Mouse (Mus musculus) large intestine, adult 2 months (tissue): ENCODE measurements at regions not wholly inside any gene's neighbourhood (a gene's known extent, or its start where the extent isn't known, plus 50 kb on each side); places are given as distances from the start of the nearest gene placed in this dataset.

Source experiments
- DNase-seq: peaks from one replicate; pipeline ENCODE4 v3.0.0-alpha.2; 2012; ENCODE audit warnings: low read depth, low spot score
- WGBS: fragments of 180-500 bp; shearing (Covaris S2); methylation state at CpG from one replicate; pipeline ENCODE4 v1.1.7; 2018; 5-methylcytosine and 5-hydroxymethylcytosine counted together

DNA sequence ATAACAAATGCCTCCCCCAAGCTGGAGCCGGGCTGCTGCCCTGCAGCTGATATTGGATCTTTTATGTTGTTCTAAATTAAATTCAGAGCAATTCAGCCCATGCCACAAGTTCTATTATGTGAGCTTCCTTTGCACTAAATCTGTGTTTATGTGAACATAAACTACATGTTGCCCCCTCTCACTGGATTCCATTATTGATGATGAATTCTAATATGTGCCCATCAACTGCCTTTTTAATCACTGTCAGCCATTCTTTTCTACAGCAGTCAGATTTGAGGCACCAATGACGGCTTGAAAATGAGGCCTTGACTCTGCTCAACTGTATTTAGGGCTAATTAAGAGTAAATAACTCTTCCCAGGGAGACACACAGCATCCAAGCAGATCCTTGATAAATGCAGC, 172.1 kb upstream of the Serpine2 start:
- DNase-seq: no peak
- 78% methylated on average over 2 of the region's 2 CpGs for WGBS

DNA sequence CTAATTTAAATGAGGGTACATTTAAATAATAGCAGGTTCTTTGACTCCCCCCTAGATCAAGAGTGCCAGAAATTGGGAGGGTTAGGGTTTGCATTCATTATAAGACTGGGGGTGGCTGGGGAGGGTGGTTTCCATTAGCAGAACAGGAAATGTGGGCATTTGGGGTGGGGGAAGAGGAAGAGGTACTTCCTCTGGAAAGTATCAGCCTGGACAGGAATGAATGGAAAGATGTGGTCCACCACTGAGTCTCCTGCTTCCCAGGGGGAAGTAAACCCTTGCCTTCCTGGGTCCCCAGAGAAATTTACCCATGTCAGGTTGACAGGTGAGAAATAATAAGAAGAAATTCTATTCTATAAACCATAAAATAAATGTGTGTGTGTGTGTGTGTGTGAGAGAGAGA, 171.5 kb upstream of the Serpine2 start:
- DNase-seq: no peak

- WGBS: 42% methylated on average over 1 of the region's 1 CpGs
- DNase-seq: no peak
Observed at GRCm38 (mm10) chr1:80030635-80031034, 169.7 kb upstream of the Serpine2 start.

DNA sequence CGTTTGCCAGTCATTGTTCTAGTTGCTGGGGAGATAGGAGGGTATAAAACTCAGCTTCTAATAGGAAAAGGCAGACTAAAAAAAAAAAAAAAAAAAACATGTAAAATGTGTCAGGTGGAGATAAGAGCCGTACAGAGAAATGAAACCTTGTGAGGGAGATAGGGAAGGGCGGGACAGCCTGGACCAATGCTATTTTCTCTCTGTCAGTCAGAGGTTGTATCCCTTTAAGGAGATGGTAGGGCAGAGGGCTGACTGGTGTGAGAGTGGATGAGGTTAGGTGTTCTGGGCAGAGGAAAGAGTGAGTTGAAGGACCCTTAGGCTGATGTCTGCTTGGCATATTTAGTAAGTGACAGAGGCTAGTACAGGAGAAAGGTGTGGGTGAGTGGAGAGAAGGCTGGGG, 169.2 kb upstream of the Serpine2 start:
- DNase-seq: no peak
- WGBS: 61% methylated on average over 3 of the region's 3 CpGs

DNA sequence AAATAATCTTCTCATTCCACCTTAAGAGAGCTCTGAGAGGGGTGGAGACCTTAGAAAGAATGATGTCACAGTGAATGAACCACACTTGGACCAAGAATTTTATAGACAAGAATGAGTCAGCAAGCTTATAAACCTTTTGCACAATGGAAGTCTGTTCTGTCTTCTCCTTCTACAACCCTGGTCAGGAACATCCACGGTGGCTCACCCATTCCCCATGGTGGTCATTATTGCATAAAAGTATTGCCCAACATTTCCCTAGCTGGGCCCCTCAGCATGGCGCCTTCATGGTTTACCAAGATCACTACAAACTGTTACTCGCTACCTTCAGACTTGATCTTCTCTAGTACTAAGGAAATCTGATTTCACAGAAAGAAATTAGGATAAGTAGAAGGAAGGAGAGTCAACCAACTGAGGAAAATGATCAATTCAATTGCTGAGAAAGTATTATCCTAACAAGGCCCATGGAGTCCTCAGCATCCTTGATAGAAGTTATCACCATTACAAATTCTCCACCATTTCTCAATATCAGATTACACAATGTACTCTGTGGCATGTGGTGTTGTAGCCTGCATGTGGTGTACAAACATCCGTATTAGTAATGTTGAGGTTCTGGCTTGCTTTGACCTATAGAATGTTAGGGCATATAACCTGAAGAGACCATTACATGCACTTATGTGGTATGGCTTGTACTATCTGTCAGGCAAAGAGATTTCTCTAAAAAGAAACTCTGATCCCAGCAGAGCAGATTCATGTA, 165.1 kb upstream of the Serpine2 start:
- 54% methylated on average over 4 of the region's 4 CpGs for WGBS

DNA sequence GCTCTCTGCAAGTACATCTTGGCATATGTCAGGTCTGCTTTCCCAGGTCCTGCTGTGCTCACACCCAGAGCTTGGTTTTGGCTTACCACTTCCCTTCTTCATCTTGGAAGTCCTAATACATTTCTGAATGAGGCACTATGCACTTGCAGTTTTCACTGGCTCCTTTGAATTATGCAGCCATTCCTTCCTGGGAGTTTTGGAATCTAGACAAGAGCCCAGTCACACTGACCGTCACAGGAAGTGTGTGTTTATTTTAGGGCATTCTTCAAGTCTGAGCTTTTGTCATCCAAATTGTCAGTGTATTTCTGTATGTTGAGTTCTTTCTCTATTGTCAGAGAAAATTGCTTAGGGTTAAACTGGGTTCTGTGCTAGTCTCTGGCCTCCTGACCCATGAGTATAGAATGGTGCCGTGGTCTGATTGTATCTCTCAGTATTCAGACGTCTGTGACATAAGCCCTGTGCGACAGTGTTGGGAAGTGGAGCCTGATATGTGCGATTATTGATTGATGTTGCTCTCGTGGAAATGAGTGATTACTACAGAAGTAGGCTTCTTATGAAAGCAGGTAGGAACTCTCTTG, 162.6 kb upstream of the Serpine2 start:
- DNase-seq: no peak

More for the DNA sequence above, 165.1 kb upstream of the Serpine2 start:
- DNase-seq: peak; percentile 31

GRCm38 (mm10) chr1:80021866-80022265, 160.9 kb upstream of the Serpine2 start:
- 37% methylated on average over 3 of the region's 3 CpGs for WGBS
- no peak for DNase-seq

More for the DNA sequence above, 162.6 kb upstream of the Serpine2 start:
- 70% methylated on average over 6 of the region's 6 CpGs for WGBS

DNA sequence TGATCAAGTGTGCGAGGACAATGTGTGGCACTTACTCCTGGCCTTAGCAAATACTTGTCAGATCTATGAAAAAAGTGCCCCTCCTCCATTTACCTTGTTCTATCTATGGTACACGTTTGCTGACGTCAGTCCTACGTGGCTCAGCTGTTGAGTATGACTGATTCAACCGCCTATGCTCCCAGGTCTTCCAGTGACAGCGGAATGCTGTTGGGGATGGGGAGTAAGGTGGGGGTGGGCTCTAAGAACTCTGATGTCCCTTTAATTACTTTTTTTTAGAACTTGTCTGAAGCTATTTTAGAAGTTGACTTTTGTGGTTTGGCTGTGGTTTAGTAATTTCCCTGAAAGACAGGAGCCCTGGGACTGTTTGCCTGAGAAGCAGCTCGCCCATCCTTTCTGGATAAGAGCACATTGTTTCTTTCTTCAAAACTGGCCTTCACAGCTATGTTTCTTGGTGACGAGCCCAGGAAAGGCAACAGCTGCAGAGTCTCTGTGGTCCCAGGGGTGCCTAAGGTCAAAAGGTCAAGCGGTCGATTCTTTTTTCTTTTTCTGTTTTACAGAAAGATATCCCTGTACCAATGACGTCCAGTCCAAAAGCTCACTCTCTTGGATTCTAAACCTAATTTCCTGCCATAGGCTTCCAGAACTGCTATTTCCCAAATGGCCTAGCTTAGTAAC, 157.5 kb upstream of the Serpine2 start:
- 72% methylated on average over 11 of the region's 11 CpGs for WGBS
- DNase-seq: no peak

DNA sequence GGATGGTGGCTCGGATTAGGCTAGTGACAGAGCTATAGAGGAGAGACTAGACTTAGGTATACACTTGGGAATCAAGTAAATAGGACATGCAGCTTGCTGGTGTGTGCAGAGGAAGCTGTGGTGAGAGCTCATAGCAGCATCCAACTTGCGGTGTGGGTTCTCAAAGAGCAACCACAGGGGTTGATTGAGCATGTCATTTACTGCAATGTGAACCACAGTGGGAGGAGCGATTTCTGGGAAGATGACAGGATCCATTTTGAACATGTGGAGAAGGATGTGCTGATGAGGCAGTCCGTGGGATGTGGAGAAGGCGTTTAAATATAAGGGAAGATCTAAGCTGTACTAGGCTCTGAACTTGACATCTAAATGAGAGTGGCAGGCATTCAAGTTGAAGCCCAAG, 154.5 kb upstream of the Serpine2 start:
- DNase-seq: no peak
- 87% methylated on average over 5 of the region's 5 CpGs for WGBS

DNA sequence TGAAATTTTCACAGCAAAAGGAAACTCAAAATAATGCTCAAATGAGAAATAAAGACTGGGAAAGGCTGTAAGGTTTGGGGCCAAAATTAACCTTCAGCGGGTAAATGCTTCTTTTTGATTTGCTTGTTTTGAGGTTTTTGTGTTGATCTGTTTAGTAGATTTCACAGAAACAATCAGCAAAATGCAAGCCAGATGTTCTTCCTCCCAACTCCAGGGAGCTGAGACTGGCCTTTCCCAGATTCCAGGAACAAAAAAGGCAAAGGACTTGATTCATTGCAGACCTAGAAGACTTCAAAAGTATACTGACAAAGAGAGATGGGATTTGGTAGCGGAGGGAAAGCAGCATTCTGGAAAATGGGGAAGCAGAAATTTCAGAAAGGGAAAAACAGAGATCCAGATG, 153.6 kb upstream of the Serpine2 start:
- WGBS: 85% methylated on average over 2 of the region's 2 CpGs
- no peak for DNase-seq

DNA sequence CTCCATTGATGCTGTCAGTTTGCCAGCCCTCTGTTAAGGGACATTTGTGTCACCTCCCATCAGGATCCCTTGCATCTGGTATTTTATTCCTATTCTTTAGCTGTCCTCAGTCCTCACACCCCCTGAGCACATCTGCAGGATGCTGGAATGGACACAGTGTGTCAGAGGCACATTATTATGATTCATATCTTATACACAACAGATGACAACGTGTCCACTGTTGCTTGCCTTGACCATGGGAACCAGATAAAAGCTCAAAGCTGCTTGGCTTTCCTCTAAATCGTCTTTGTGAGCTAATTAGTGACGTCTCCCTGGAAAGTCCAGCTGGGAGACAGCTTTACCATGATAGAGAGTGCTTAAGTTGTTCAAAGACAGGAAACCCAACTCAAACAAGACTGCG, 149.7 kb upstream of the Serpine2 start:
- no peak for DNase-seq
- WGBS: 64% methylated on average over 4 of the region's 4 CpGs

DNA sequence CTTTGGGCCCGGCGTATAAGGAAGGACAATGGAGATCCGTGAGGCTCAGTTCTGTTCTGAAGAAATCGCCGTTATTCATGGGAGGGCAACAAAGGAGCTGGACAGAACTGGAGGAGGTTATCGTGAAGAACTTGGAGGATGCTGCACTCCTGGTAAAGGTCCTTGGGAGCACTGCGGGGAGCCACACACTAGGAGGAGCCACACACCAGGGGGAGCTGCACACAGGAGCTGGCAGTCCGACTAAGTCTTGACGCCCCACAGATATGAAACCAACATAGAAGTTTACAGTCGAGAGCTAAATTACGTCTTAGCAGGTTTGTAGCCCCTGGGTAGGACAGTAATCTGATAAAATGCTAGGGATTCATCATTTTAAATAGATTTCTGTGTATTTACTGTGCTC, 138.1 kb upstream of the Serpine2 start:
- 62% methylated on average over 11 of the region's 11 CpGs for WGBS
- no peak for DNase-seq

DNA sequence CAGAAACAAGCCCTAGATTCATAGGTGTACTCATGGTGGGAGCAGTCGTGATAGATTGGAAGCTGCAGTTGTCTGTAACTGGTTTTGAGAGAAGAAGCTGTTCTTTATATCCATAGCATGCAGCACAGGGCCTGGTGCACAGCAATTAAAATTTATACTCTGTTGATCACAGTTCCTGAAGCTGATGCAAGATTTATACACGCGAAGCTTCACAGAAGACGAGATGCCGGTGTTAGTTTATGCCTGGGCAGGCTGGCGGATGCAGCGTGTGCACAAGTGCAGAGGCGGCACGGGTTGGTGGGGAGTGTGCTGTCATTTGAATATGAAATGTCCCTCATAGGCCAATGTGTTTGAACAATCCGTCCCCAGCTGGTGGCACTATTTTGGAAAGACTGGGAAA, 136.9 kb upstream of the Serpine2 start:
- no peak for DNase-seq
- 92% methylated on average over 10 of the region's 10 CpGs for WGBS

DNA sequence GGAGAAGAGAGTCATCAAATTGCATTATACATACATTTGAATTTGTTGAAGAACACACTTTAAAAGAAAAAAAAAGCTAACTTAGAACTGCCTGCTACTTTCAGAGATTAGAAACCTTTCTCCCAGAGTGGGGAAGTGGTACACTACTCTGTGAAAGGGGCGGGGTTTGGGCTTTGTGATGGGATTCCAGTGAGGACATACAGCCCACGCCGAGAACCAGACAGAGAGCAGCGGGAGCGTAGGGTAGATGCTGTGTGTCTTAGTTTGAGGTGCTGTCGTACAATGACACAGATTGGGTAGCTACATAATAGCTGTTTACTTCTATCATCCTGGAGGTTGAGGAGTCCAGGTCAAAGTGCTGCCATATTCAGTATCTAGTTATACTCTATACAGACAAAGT, 136.5 kb upstream of the Serpine2 start:
- no peak for DNase-seq
- WGBS: 96% methylated on average over 6 of the region's 6 CpGs

DNA sequence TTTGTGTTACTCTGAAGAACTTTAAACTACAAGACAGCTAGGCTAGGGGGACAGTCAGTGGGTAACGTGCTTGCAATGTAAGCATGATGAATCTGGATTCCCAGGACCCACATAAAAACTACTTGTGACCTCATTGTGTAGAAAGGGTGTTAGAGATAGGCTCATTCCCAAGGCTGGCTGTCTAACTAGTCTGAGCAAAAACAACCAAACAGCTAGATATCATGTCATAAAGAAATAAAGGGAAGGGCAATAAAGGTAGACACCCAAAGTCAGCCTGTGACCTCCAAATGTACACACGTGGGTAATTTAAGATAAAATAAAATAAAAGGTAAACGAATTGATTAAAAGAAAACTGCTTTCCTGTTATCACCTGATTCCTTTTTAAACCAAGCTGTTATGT, 123.7 kb upstream of the Serpine2 start:
- 16% methylated on average over 3 of the region's 3 CpGs for WGBS
- no peak for DNase-seq

DNA sequence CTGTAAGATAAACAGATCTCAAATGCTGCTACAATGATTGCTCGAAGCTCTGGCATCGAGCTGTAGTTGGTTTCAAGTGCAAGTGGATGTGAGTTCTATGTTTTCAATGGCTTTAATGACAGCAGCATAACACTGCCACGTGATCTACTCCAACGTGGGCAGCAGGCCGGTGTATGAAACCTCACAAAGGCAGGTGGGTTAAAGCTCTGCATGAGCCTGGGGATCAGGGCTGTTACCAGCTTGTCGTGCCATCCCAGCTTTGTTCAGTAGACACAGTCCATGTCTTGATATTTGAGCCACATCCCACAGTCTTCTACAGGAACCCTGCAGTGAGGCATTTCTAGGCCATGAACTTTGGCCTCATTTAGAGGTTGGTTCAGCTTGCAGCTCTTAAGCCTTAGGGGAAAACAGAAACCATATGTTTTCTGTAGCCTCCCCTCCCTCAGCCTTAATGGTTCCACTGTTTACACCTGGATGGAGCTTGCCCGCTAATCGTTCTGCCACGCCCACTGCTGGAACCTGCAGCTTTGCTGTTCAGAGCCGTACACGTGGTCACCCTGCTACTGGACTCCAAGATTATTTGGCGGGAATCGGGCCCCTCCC, 121.8 kb upstream of the Serpine2 start:
- WGBS: 27% methylated on average over 13 of the region's 13 CpGs
- no peak for DNase-seq

DNA sequence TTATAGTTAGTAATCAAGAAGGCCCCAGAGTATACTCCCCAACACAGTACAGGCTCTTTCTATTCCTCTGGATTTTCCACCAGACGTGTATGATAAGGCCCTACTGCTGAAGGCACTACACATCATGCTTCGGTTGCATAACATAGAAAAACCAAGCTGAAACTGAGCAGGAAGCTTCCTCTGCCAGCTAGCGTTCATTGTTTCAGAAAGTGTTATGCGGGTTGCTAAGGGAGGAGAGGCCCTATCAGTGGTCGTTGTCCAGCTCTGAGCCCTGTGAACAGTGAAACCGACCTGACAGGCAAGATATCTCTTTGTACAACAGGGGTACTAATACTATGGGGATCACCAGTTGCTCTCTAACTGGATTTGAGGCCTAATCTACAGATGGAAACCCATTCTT, 118.9 kb upstream of the Serpine2 start:
- no peak for DNase-seq
- WGBS: 67% methylated on average over 6 of the region's 6 CpGs

GRCm38 (mm10) chr1:79978156-79978555, 117.2 kb upstream of the Serpine2 start:
- WGBS: 66% methylated on average over 5 of the region's 5 CpGs
- DNase-seq: no peak

DNA sequence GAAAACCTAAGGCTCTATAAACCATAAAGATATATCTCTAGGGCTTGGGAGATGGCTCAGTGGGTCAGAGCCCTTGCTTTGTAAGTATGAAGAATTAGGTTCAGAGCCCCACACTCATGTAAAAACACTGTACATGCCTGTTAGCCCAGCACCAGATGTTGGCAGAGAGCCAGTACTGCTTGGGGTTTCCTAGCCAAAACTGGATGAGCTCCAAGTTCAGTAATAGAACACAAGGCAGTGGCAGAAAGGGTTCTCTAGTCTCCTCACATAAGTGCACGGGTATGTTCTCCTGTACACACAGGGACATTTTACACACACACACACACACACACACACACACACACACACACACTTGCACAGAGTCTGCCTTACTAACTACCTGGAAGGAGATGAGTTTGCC, 95.1 kb upstream of the Serpine2 start:
- no peak for DNase-seq
- 11% methylated on average over 1 of the region's 1 CpGs for WGBS

DNA sequence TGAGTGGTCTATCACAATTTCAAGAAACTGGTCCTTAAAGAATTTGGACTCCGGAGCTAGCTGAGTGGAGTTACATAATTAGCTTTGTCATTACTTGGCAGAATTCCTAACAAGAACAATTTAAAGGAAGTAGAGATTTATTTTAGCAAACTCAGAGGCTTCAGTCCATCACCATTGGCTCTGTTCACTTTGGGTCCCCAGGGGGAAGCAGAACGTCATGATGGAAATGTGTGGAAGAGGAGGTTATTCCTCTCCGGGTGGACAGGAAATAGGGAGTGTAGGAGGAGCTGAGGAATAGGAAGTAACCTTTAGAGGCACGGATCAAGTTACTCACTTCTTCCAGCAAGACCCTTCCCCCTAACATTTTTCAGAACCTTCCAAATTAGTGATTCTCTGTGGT, 83.3 kb upstream of the Serpine2 start:
- 72% methylated on average over 4 of the region's 4 CpGs for WGBS
- no peak for DNase-seq

DNA sequence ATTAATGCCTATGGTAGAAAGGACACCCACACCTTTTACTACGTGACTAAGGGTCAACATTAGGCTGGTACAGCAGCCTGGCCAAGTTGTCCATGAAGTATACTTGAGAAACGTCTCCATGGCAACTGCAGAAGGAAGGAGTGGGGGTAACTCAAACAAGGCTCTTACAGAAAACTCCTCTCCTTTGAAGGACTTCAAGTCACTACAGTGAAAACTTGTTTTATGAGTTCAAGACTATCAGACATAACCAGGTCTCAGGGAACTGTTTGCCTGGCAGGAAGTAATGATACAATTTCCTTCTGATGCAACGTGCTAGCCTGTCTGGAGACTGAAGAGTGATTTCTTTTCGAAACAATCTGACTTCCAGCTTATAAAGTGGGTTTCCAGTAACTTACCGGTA, 71.5 kb upstream of the Serpine2 start:
- WGBS: 46% methylated on average over 5 of the region's 5 CpGs
- DNase-seq: no peak
